Mouse (Mus musculus) forebrain, postnatal 0 days (tissue): ENCODE measurements at regions not wholly inside any gene's neighbourhood (a gene's known extent, or its start where the extent isn't known, plus 50 kb on each side); places are given as distances from the start of the nearest gene placed in this dataset.
"Not testable (repeated sequence)": the region's sequence is repeated elsewhere in the genome, so short reads cannot be mapped to it uniquely, and the experiment has no call there.

Experiments used
- ATAC-seq: fragments of 200-750 bp; cut with Nextera tagmentation; 2 replicates; pipeline ENCODE4 v1.8.0; 2017; ENCODE audit warnings: mild to moderate bottlenecking, moderate library complexity
- DNase-seq: peaks from one replicate; pipeline ENCODE4 v3.0.0-alpha.2; 2015
- H3K27ac ChIP-seq: fragments of 300-500 bp; sonication (generic); 2 replicates; pipeline ENCODE4 v1.5.1; 2014; ENCODE audit warnings: low read depth, mild to moderate bottlenecking, antibody characterized with exemption, low read length, moderate library complexity, mixed read lengths
- H3K27me3 ChIP-seq: fragments of 300-500 bp; sonication (generic); 2 replicates; pipeline ENCODE4 v1.6.1; 2014; ENCODE audit warnings: mild to moderate bottlenecking, low read length, mixed read lengths; ENCODE audit not compliant: insufficient read depth
- H3K36me3 ChIP-seq: fragments of 300-500 bp; sonication (generic); 2 replicates; pipeline ENCODE4 v1.6.1; 2014; ENCODE audit warnings: mild to moderate bottlenecking, moderate library complexity; ENCODE audit not compliant: insufficient read depth
- H3K4me1 ChIP-seq: fragments of 300-500 bp; sonication (generic); 2 replicates; pipeline ENCODE4 v1.6.1; 2014; ENCODE audit warnings: antibody characterized with exemption; ENCODE audit not compliant: insufficient read depth
- H3K4me2 ChIP-seq: fragments of 300-500 bp; sonication (generic); 2 replicates; pipeline ENCODE4 v1.6.1; 2014; ENCODE audit warnings: low read depth, mild to moderate bottlenecking, moderate library complexity
- H3K4me3 ChIP-seq: fragments of 300-500 bp; sonication (generic); 2 replicates; pipeline ENCODE4 v1.5.1; 2014; ENCODE audit warnings: low read depth, low read length, mixed read lengths
- H3K9ac ChIP-seq: fragments of 300-500 bp; sonication (generic); 2 replicates; pipeline ENCODE4 v1.6.1; 2014; ENCODE audit warnings: mild to moderate bottlenecking
- H3K9me3 ChIP-seq: fragments of 300-500 bp; sonication (generic); 2 replicates; pipeline ENCODE4 v1.6.1; 2016; ENCODE audit warnings: low read length
- CTCF ChIP-seq: sonication (generic); IDR thresholded peaks from 2 replicates; pipeline ENCODE4 v1.5.1; 2016; ENCODE audit warnings: antibody characterized with exemption, control low read depth, low read depth
- WGBS: fragments of 180-500 bp; shearing (Covaris S2); extraction: QIAGEN DNeasy Blood & Tissue Kit; methylation state at CpG from one replicate; pipeline ENCODE4 v1.1.7; 2014; 5-methylcytosine and 5-hydroxymethylcytosine counted together

DNA sequence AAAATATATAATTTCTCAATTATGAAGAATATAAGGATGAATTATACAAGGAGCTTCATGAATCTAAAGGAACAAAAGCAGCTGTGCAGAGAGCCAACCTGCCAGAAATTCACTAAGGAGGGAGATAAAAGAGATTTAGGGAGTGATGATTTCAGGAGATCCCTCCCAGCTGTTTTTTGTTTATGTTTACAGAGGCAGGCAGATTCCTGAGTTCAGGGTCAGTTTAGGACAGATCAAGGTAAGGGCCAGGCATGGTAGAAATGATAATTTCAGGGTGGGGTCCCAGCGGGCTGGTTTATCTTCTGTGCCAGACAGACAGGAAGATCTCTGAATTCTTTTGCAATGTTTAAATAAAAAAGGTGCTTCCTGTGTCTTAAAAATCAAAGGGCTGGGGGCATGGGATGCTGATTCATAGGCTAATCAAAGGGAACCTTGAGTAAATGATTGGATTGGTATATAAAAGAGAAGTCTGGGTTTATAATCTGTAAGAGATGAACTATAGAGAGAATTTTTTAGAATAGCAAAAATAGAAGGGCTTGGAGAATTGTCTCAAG is 142.6 kb downstream of the Wdr20rt start:
- no peaks in the 10 kb centered on the region for H3K27me3 ChIP-seq
- no peak overlapping the region for H3K4me2 ChIP-seq
- ATAC-seq: no peak
- H3K4me1 ChIP-seq: no peaks in the 10 kb centered on the region
- no peaks in the 10 kb centered on the region for H3K9me3 ChIP-seq
- no peak overlapping the region for H3K9ac ChIP-seq
- H3K27ac ChIP-seq: no peak overlapping the region
- DNase-seq: no peak
- WGBS: 82% methylated on average over 1 of the region's 1 CpGs
- H3K36me3 ChIP-seq: no peaks in the 10 kb centered on the region
- TF ChIP-seq CTCF: no peak
- no peak overlapping the region for H3K4me3 ChIP-seq

DNA sequence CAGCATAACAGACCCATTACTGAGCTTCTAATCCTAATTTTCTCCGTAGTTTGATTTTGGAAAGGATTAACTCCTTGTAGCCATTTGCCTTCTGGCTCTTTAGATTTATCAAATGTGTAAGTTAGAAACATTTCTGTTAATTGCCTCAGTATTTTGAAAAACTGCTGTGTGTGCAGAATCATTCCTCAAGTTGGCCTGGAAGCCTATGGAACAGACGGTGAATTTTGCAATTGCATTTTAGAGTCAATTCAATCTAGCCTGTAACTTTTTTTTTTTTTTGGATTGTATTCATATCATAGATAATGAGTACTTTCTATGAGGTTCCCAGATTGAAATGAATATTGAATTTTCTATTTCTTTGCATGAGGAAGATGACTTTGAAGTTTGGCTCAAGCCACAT is 146.3 kb downstream of the Wdr20rt start:
- Histone ChIP-seq H3K27me3 (no peaks in the 10 kb centered on the region), H3K27ac (no peak overlapping the region), H3K9me3 (no peaks in the 10 kb centered on the region), H3K4me3 (no peak overlapping the region), H3K4me1 (no peaks in the 10 kb centered on the region), H3K9ac (no peak overlapping the region), H3K36me3 (no peaks in the 10 kb centered on the region), H3K4me2 (no peak overlapping the region)
- DNase-seq (peak; percentile 67), ATAC-seq (peak; percentile 56)
- TF ChIP-seq CTCF: no peak
- 64% methylated on average over 2 of the region's 2 CpGs for WGBS

DNA sequence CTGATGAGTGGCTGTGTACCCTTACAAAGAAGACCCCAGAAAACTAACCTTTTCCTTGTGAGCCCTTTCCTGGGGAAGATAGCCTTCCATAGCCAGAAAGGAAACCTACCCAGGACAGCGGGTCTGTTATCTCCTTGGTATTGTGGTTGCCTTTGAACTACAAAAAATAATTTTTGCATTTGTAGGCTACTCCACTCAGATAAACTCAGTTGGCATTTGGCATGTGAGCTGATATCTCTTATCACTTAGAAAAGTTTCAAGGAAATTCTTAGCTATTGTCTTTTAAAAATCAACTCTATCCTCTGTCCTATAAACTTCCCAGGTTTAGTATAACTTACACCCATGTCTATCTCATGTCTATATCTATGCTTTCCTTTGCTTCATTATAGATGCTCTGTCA is 154.0 kb downstream of the Wdr20rt start:
- DNase-seq: no peak
- Histone ChIP-seq H3K4me3 (no peak overlapping the region), H3K27me3 (no peaks in the 10 kb centered on the region), H3K9ac (no peak overlapping the region), H3K27ac (no peak overlapping the region), H3K4me2 (no peak overlapping the region), H3K4me1 (no peaks in the 10 kb centered on the region), H3K36me3 (no peaks in the 10 kb centered on the region), H3K9me3 (no peaks in the 10 kb centered on the region)
- ATAC-seq: no peak
- 97% methylated on average over 1 of the region's 1 CpGs for whole genome bisulfite sequencing
- TF ChIP-seq CTCF: no peak

DNA sequence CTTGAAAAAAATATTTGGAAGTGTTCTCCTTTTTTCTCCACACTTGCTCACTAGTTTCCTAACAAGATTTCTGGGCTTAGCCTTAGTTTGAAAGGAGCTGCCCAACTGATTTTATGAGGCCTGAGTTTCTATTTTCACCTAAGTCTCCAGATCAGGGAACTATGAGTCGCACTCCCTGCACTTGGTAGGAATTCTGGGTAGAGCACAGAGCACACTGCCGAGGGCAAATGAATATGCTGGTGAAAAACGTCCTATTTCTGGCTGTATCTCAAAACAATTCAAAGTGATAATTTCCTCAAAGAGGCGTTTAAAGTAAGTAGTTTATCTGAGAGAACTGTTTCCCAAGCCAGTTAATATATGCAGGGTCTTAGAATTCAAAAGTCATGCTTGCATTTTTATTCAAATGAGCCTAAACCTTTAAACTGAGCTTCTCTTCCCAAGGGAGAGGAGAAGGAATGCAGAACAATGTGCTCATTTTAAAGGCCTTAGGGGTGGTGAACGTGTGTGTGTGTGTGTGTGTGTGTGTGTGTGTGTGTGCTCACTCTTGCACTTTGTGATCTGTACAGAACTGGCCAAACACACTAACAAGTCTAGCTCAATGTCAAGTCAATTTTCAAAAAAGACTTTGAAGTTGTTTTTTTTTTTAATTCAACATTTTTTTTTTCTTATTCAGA is 156.9 kb downstream of the Wdr20rt start:
- 14% methylated on average over 5 of the region's 5 CpGs for WGBS
- Histone ChIP-seq H3K27me3 (no peaks in the 10 kb centered on the region), H3K4me1 (no peaks in the 10 kb centered on the region), H3K9ac (no peak overlapping the region), H3K9me3 (no peaks in the 10 kb centered on the region), H3K4me2 (no peak overlapping the region), H3K27ac (no peak overlapping the region), H3K36me3 (no peaks in the 10 kb centered on the region), H3K4me3 (no peak overlapping the region)
- no peak for TF ChIP-seq CTCF
- no peak for DNase-seq
- peak; percentile 47; the same call in 1 of the 2 replicates for ATAC-seq

DNA sequence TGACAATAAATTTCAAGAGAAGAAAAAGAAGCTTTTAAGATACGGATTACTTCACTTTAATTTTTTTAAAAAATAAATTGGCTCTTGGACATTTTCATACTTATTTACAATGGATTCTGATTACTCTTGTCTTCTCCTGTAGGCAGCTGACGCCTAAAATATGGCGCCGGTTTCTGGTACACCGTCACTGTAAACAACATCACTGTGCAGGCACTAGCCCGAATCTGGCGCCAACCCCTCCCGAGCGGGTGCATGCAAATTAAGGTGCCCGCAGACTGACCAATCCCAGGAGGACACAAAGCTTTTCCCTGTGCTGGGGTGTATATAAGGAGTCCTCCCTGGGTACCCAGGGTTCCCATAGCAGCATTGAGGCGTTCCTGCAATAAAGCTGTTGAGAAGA is 157.5 kb downstream of the Wdr20rt start:
- WGBS: 85% methylated on average over 11 of the region's 11 CpGs
- H3K27ac ChIP-seq, H3K4me1 ChIP-seq, H3K4me2 ChIP-seq, H3K36me3 ChIP-seq, H3K9ac ChIP-seq, H3K4me3 ChIP-seq, H3K9me3 ChIP-seq, H3K27me3 ChIP-seq, DNase-seq, ATAC-seq: not testable (repeated sequence)

DNA sequence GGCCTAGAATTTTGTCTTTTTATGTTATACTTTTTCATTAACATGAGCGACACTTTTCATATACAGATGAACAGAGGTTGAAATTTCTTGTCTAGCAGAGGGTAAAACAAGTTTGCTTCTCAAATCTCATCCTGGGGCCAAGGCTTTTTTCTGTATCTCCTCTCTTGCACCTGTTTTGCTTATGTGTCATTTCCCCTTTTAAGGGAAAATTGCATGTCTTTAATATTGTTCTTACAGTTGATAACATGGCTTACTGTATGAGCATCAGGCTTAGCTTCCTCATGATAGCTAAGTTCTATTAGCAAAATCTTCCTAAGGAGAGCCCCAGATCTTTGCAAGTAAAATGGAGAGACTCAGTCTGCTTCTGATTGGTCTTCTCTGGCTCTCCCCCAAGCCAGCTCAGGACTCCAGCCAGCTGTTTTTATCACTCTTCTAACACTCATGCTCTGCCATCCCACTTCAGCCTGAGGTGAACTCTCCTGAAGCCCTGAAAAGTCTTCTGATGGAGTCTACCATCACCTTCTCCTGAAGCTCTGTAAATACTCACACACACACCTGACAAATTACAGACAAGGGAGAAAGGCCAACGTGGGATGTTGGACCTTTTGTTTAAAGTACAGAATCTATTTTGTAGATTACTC is 160.8 kb downstream of the Wdr20rt start:
- no peaks in the 10 kb centered on the region for H3K4me1 ChIP-seq
- no peak overlapping the region for H3K4me2 ChIP-seq
- WGBS: 87% methylated on average over 2 of the region's 2 CpGs
- DNase-seq (no peak), ATAC-seq (no peak)
- no peak for TF ChIP-seq CTCF
- no peaks in the 10 kb centered on the region for H3K36me3 ChIP-seq
- no peak overlapping the region for H3K4me3 ChIP-seq
- H3K9me3 ChIP-seq: no peaks in the 10 kb centered on the region
- H3K27me3 ChIP-seq: no peaks in the 10 kb centered on the region
- no peak overlapping the region for H3K27ac ChIP-seq
- H3K9ac ChIP-seq: no peak overlapping the region

DNA sequence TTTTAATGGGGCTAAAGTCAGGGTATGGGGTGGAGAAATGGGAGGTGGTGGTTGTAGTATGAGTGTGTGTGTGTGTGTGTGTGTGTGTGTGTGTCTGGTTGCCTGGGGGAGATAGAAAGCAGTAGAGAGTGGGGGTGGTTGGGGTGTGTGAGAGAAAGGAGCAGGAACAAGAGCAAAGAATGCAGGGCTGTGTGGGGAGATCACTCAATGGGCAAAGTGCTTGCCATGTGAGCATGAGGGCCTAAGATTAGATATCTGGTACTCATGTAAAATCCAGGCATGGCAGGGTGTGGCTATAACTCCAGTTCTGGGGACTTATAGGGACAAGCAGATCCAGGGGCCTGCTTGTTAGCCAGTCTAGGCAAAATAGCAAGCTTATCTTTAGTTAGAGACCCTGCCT is 161.7 kb downstream of the Wdr20rt start:
- Histone ChIP-seq H3K9ac (no peak overlapping the region), H3K27ac (no peak overlapping the region), H3K4me3 (no peak overlapping the region), H3K36me3 (no peaks in the 10 kb centered on the region), H3K4me2 (no peak overlapping the region), H3K27me3 (no peaks in the 10 kb centered on the region), H3K4me1 (no peaks in the 10 kb centered on the region), H3K9me3 (no peaks in the 10 kb centered on the region)
- TF ChIP-seq CTCF: no peak
- no peak for DNase-seq
- ATAC-seq: no peak
